Mouse (Mus musculus): ENCODE results near the gene Il12a. TPM values are rescaled to one million over a fixed set of nuclear protein-coding genes. Genes with fewer than 3 reads are reported as not detected.

Il12a gene
- polyA plus RNA-seq (2014; fragmentation: Nextera tagmentation; extraction: Ambion mirVana), result not detected in 2 replicates

DNA sequence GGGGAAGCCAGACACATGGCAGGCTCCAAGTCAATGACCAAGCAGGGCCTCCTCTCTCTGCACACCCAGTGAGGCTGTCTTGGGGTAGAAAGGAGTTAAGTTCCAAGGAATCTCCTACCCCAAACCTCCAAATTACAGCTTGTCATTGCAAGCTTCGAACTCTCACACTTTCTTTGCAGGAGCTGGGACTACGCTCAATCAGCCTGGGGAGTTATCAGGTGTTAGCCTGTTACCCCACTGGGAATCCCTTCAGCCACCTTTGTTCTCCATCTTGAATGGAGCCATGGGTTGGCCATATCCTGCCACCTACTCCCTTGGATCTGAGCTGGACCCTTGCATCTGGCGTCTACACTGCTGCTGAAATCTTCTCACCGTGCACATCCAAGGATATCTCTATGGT lies at the start of gene Il12a:
Gene Il12a (plus strand): TSS at position 301 of the 400 bp plus-strand sequence.
- H3K27me3 ChIP-seq (ENCODE audit: control insufficient read depth, insufficient read depth, low read length), result no peaks in the 10 kb centered on the region
- 94% methylated on average over 4 of the region's 4 CpGs for WGBS
- H3K9me3 ChIP-seq (ENCODE audit: control insufficient read depth, low read length), result no peaks in the 10 kb centered on the region
- no peak within 1 kb of the TSS for H3K4me3 ChIP-seq (ENCODE audit: low read depth, low read length)
- no peaks in the 10 kb centered on the region for H3K4me1 ChIP-seq (ENCODE audit: control insufficient read depth, insufficient read depth, low read length)
- no peak for ATAC-seq (ENCODE audit: low read depth)
- no peak within 1 kb of the TSS for H3K4me2 ChIP-seq (ENCODE audit: low read depth, low read length)
- no peak within 1 kb of the TSS for H3K9ac ChIP-seq (replicated peaks; ENCODE audit: low read depth, low read length)
- no peaks in the 10 kb centered on the region for H3K36me3 ChIP-seq (ENCODE audit: control insufficient read depth, insufficient read depth, low read length)
- H3K27ac ChIP-seq (ENCODE audit: low read depth, low read length), result no peak within 1 kb of the TSS

DNA sequence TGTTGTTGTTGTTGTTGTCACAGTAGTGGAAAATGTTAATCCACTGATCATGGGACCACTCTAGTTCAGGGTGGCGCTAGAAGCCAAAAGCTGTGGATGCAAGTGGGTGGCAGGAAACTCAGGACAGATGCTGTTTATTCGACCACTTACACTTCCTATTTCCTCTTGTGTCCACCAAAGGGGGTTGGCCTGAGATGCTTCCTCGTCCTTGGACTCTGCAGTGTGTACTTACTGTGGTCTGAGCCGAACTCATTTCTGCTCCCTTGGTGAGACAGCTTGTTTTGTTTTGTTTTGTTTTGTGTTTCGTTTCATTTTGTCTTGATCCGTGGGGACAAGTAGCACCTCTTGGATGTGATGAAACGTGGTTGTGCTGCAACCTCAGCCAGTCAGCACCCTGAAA lies 47.5 kb upstream of the Il12a start:
- Histone ChIP-seq H3K36me3 (ENCODE audit: control insufficient read depth, insufficient read depth, low read length) (no peaks in the 10 kb centered on the region), H3K9ac (replicated peaks; ENCODE audit: low read depth, low read length) (no peak overlapping the region), H3K9me3 (ENCODE audit: control insufficient read depth, low read length) (no peaks in the 10 kb centered on the region), H3K4me3 (ENCODE audit: low read depth, low read length) (no peak overlapping the region), H3K27ac (ENCODE audit: low read depth, low read length) (no peak overlapping the region), H3K4me1 (ENCODE audit: control insufficient read depth, insufficient read depth, low read length) (no peaks in the 10 kb centered on the region), H3K27me3 (ENCODE audit: control insufficient read depth, insufficient read depth, low read length) (no peaks in the 10 kb centered on the region), H3K4me2 (ENCODE audit: low read depth, low read length) (no peak overlapping the region)
- ATAC-seq (ENCODE audit: low read depth), result no peak
- WGBS, result 88% methylated on average over 7 of the region's 7 CpGs

DNA sequence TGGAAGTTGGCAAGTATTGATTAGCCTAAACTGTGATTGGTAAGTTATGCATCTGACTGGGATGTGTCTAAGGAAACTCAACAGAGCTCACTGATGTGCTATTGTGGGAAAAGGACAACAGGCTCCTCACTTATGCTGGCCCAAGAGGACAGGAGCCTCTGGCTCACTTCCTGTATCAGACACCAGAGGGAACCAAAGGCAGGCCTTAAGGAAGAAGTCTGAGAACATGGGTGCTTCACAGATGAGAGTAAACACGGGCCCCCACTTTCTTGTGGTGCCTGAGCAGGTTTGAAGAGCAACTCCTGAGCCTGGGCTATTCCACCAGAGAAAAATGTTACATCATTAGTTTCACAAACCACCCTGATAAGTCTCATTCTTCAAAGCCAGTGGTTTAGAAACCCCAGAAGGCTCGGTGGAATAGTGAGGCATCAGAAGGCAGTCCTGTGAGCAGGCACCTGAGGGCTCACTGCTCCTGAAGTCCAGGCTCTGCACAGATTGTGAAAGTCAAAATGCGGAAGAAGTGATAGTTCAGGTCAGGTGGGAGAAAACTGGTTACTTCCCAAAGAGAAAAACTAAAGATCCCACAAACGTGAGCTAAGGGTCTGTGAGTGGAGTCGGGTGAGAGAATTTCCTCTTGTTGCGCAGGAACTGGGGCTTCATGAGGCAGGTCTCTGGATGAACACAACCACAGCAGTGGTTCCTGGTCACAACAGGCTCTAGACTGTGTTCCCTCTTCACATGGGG lies 43.9 kb upstream of the Il12a start:
- 91% methylated on average over 6 of the region's 6 CpGs for WGBS
- no peak for ATAC-seq (ENCODE audit: low read depth)
- Histone ChIP-seq H3K4me3 (ENCODE audit: low read depth, low read length) (no peak overlapping the region), H3K36me3 (ENCODE audit: control insufficient read depth, insufficient read depth, low read length) (no peaks in the 10 kb centered on the region), H3K4me2 (ENCODE audit: low read depth, low read length) (no peak overlapping the region), H3K27me3 (ENCODE audit: control insufficient read depth, insufficient read depth, low read length) (no peaks in the 10 kb centered on the region), H3K9ac (replicated peaks; ENCODE audit: low read depth, low read length) (no peak overlapping the region), H3K27ac (ENCODE audit: low read depth, low read length) (no peak overlapping the region), H3K9me3 (ENCODE audit: control insufficient read depth, low read length) (no peaks in the 10 kb centered on the region), H3K4me1 (ENCODE audit: control insufficient read depth, insufficient read depth, low read length) (no peaks in the 10 kb centered on the region)

DNA sequence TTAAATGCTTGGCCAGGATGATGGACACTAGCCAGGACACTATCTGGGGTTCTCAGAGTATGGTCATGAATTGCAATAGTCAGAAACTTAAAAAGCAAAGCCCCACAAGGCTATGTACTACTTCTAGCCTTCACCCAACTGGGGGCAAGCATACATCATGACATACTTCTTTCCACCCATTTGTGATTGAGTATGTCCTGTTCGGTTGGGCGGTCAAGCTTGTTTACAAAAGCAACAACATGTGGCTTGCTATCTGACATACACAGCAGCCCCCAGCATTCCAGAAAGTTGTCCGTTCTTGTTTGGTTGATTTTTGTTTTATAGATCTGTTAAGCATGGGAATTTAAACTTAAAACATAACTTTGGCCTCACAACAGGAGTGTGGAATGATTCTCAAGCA lies 43.2 kb upstream of the Il12a start:
- H3K4me1 ChIP-seq (ENCODE audit: control insufficient read depth, insufficient read depth, low read length), result no peaks in the 10 kb centered on the region
- H3K27ac ChIP-seq (ENCODE audit: low read depth, low read length), result no peak overlapping the region
- no peaks in the 10 kb centered on the region for H3K36me3 ChIP-seq (ENCODE audit: control insufficient read depth, insufficient read depth, low read length)
- H3K4me2 ChIP-seq (ENCODE audit: low read depth, low read length), result no peak overlapping the region
- 92% methylated on average over 3 of the region's 3 CpGs for WGBS
- no peaks in the 10 kb centered on the region for H3K9me3 ChIP-seq (ENCODE audit: control insufficient read depth, low read length)
- H3K4me3 ChIP-seq (ENCODE audit: low read depth, low read length), result no peak overlapping the region
- no peak for ATAC-seq (ENCODE audit: low read depth)
- H3K9ac ChIP-seq (replicated peaks; ENCODE audit: low read depth, low read length), result no peak overlapping the region
- no peaks in the 10 kb centered on the region for H3K27me3 ChIP-seq (ENCODE audit: control insufficient read depth, insufficient read depth, low read length)

DNA sequence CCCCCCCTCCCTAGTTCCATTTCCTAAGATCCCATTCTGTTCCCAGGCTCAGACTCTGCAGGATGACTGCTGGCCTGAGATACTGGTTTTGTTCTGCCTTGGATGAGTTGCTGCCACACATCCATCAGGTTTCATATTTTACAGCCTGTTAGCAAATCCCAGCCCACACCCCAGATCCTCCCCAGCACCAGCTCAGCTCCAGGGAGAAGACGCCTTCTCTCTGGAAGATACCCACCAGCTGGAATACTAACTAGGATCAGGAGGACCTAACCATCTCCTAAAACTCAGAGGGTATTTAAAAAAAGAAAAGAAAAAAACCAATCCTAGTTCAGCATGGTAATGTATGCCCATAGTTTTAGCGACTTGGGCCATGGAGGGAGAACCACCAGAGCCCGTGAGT lies 40.2 kb upstream of the Il12a start:
- no peak for ATAC-seq (ENCODE audit: low read depth)

DNA sequence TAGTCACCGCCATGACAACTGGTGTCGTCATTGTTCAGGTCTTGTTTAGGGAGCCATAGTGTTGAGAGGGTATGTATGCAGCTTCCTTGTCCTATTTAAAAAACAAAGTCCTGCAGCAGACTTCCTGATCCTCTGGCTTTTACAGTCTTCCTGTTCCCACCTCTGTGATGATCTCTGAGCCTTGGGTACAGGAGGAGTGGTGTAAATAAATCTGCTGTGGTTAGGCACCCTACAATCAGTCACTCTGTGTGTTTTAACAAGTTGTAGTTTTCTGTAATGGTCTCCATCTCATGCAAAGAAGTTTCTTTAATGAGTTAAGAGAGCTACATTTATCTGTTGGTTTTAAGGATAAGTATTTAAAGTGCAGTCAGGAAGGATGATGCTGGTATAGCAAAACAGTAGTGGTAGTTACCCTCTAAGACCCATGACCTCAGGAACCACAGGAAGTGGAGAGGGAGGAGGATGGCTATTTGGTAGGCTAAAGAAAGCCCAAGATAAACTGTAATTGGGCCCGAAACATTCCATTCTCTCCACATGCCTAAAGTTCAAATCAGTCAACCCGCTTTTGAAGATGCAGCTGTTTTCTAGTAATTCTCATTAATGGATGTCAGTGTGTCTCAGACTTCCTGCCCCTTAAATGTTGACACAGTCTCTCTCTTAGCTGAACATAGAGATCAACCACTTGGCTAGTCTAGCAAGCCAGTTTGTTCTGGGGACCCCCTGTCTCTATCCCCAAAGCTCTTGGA lies 33.7 kb upstream of the Il12a start:
- no peaks in the 10 kb centered on the region for H3K36me3 ChIP-seq (ENCODE audit: control insufficient read depth, insufficient read depth, low read length)
- H3K9ac ChIP-seq (replicated peaks; ENCODE audit: low read depth, low read length), result no peak overlapping the region
- H3K27ac ChIP-seq (ENCODE audit: low read depth, low read length), result no peak overlapping the region
- no peak overlapping the region for H3K4me2 ChIP-seq (ENCODE audit: low read depth, low read length)
- ATAC-seq (ENCODE audit: low read depth), result no peak
- H3K27me3 ChIP-seq (ENCODE audit: control insufficient read depth, insufficient read depth, low read length), result no peaks in the 10 kb centered on the region
- H3K4me3 ChIP-seq (ENCODE audit: low read depth, low read length), result no peak overlapping the region
- H3K9me3 ChIP-seq (ENCODE audit: control insufficient read depth, low read length), result no peaks in the 10 kb centered on the region
- no peaks in the 10 kb centered on the region for H3K4me1 ChIP-seq (ENCODE audit: control insufficient read depth, insufficient read depth, low read length)
- WGBS, result 86% methylated on average over 4 of the region's 4 CpGs

More for the DNA sequence above, 40.2 kb upstream of the Il12a start:
- Histone ChIP-seq H3K27ac (ENCODE audit: low read depth, low read length) (no peak overlapping the region), H3K27me3 (ENCODE audit: control insufficient read depth, insufficient read depth, low read length) (no peaks in the 10 kb centered on the region), H3K9me3 (ENCODE audit: control insufficient read depth, low read length) (no peaks in the 10 kb centered on the region), H3K4me3 (ENCODE audit: low read depth, low read length) (no peak overlapping the region), H3K9ac (replicated peaks; ENCODE audit: low read depth, low read length) (no peak overlapping the region), H3K4me2 (ENCODE audit: low read depth, low read length) (no peak overlapping the region), H3K4me1 (ENCODE audit: control insufficient read depth, insufficient read depth, low read length) (no peaks in the 10 kb centered on the region), H3K36me3 (ENCODE audit: control insufficient read depth, insufficient read depth, low read length) (no peaks in the 10 kb centered on the region)
- WGBS, result 93% methylated on average over 3 of the region's 3 CpGs

DNA sequence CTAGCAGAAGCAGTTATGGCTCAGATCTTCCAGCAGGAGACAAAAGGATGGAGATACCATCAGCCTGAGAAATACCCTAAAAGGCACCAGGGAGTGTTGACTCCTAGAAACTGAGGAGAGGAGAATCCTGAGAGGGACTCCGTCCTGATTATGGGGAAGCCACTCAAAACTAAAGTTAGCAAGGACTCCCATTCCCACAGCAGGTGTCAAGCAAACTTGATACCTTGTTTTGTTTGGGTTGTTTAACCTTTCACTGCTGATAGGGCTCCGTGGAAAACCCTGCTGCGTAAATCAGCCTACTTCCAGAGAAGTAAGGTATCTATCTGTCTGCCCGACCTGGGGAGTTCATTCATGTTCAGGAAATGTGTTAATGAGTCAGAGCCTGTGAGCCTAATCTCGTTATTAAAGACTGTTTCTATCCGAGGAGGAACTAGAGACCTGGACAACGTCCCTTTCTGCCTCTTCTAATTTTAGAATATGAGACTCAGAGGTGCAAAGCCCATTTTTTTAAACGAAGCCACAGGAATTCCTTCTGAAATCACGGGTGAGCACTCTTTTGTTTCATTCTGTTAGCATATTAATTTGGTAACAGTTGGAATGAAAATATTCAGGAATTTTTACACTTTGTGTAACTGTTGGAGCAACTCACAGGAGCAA lies 32.7 kb upstream of the Il12a start:
- WGBS, result 55% methylated on average over 9 of the region's 9 CpGs

DNA sequence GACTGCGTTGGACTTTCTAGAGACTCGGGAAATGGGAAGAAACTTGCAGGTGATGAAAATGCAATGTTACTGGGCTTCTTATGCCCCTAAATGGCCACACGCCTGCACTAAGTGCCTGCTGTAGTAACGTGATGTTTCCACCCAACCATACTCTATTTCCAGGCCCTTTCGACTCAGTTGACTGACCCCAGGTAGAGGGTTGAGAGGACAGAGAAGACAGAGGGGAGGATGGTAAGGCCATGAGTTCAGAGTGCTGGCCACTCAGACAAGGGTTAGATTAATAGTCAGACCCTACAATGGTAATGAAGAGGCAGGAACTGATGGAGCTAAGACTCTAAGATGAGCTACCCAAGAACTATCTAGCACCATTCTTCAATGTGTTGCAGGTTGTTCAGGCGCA lies 30.4 kb upstream of the Il12a start:
- H3K9ac ChIP-seq (replicated peaks; ENCODE audit: low read depth, low read length), result no peak overlapping the region
- H3K4me2 ChIP-seq (ENCODE audit: low read depth, low read length), result no peak overlapping the region
- ATAC-seq (ENCODE audit: low read depth), result no peak
- peaks cover 6% of the 10 kb centered on the region; the same call in 1 of the 2 replicates for H3K4me1 ChIP-seq (ENCODE audit: control insufficient read depth, insufficient read depth, low read length)
- H3K4me3 ChIP-seq (ENCODE audit: low read depth, low read length), result no peak overlapping the region
- H3K27ac ChIP-seq (ENCODE audit: low read depth, low read length), result no peak overlapping the region
- H3K27me3 ChIP-seq (ENCODE audit: control insufficient read depth, insufficient read depth, low read length), result no peaks in the 10 kb centered on the region
- no peaks in the 10 kb centered on the region for H3K36me3 ChIP-seq (ENCODE audit: control insufficient read depth, insufficient read depth, low read length)
- no peaks in the 10 kb centered on the region for H3K9me3 ChIP-seq (ENCODE audit: control insufficient read depth, low read length)
- 96% methylated on average over 6 of the region's 6 CpGs for WGBS

More for the DNA sequence above, 32.7 kb upstream of the Il12a start:
- H3K27ac ChIP-seq (ENCODE audit: low read depth, low read length), result no peak overlapping the region
- H3K4me3 ChIP-seq (ENCODE audit: low read depth, low read length), result no peak overlapping the region
- H3K4me1 ChIP-seq (ENCODE audit: control insufficient read depth, insufficient read depth, low read length), result no peaks in the 10 kb centered on the region
- no peak for ATAC-seq (ENCODE audit: low read depth)
- no peaks in the 10 kb centered on the region for H3K36me3 ChIP-seq (ENCODE audit: control insufficient read depth, insufficient read depth, low read length)
- no peak overlapping the region for H3K4me2 ChIP-seq (ENCODE audit: low read depth, low read length)
- no peak overlapping the region for H3K9ac ChIP-seq (replicated peaks; ENCODE audit: low read depth, low read length)
- H3K27me3 ChIP-seq (ENCODE audit: control insufficient read depth, insufficient read depth, low read length), result no peaks in the 10 kb centered on the region
- no peaks in the 10 kb centered on the region for H3K9me3 ChIP-seq (ENCODE audit: control insufficient read depth, low read length)

DNA sequence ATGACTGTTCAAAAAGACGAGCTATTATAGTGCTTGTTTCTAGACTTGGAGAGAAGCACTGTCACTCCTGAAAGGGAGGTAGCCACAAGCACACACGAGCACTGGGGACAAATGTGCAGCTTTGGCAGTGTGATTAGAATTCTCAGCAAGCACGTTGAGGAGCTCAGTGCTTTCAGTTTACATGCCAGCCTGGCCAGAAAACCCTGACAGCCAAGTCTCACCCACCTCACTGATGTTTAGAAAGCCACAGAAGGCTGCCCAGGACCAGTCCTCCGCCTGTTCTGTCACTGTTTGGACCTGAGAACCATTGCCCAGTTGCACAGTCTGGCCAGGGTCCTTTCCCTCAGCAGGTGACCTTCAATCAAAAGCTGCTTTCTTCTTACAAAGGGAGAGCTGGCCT lies 29.9 kb upstream of the Il12a start:
- Histone ChIP-seq H3K36me3 (ENCODE audit: control insufficient read depth, insufficient read depth, low read length) (no peaks in the 10 kb centered on the region), H3K4me2 (ENCODE audit: low read depth, low read length) (no peak overlapping the region), H3K9me3 (ENCODE audit: control insufficient read depth, low read length) (no peaks in the 10 kb centered on the region), H3K27me3 (ENCODE audit: control insufficient read depth, insufficient read depth, low read length) (no peaks in the 10 kb centered on the region), H3K4me3 (ENCODE audit: low read depth, low read length) (no peak overlapping the region), H3K27ac (ENCODE audit: low read depth, low read length) (no peak overlapping the region), H3K9ac (replicated peaks; ENCODE audit: low read depth, low read length) (no peak overlapping the region), H3K4me1 (ENCODE audit: control insufficient read depth, insufficient read depth, low read length) (peaks cover 6% of the 10 kb centered on the region; the same call in 1 of the 2 replicates)
- no peak for ATAC-seq (ENCODE audit: low read depth)
- 67% methylated on average over 4 of the region's 4 CpGs for WGBS
